In genomic region chr19:55508965-55509364, GRCm38 (mm10) we compare ENCODE assay signal across 24 mouse cellular contexts.
DNase-seq lines count a peak whose midpoint lies in the region; ATAC-seq and TF ChIP-seq lines count a peak whose summit lies in the region.
"Had no signal": no experiment of that assay in that cellular context is flagged by ENCODE, and none has a peak within 500 bp of the region (broad histone marks: within the 10 kb centered on the region; RNA-seq: fewer than 3 reads in every experiment).

No protein-coding gene starts in this region.

- no peak overlapping the region for H3K27ac ChIP-seq in forebrain, embryonic 16.5 days (ENCODE audit: low read length)
- no peak overlapping the region for H3K27ac ChIP-seq in forebrain, postnatal 0 days (ENCODE audit: low read depth, low read length)
- H3K27ac ChIP-seq: forebrain, embryonic 10.5 days; intestine, embryonic 15.5 days; limb, embryonic 13.5 days; macrophage; midbrain, embryonic 13.5 days; neural tube, embryonic 13.5 days had no signal

- H3K9me3 ChIP-seq in forebrain, embryonic 16.5 days (ENCODE audit: control insufficient read depth, low read length): no peaks in the 10 kb centered on the region
- no peaks in the 10 kb centered on the region for H3K9me3 ChIP-seq in forebrain, postnatal 0 days (ENCODE audit: low read length)
- H3K9me3 ChIP-seq: forebrain, embryonic 10.5 days; G1E; intestine, embryonic 15.5 days; limb, embryonic 13.5 days; midbrain, embryonic 13.5 days; neural tube, embryonic 13.5 days had no signal

- WGBS in forebrain, embryonic 16.5 days: 89% methylated on average over 5 of the region's 5 CpGs
- WGBS in forebrain, postnatal 0 days: 91% methylated on average over 5 of the region's 5 CpGs

- H3K4me1 ChIP-seq in forebrain, embryonic 16.5 days (replicated peaks; ENCODE audit: control insufficient read depth, insufficient read depth, low read length): no peaks in the 10 kb centered on the region
- no peaks in the 10 kb centered on the region for H3K4me1 ChIP-seq in forebrain, postnatal 0 days (ENCODE audit: insufficient read depth)
- H3K4me1 ChIP-seq: intestine, embryonic 15.5 days; midbrain, embryonic 13.5 days; neural tube, embryonic 13.5 days had no signal

- TF ChIP-seq CTCF in forebrain, postnatal 0 days (IDR thresholded peaks at IDR 0.05; ENCODE audit: low read depth): no peak

- no peak overlapping the region for H3K9ac ChIP-seq in forebrain, embryonic 16.5 days (replicated peaks; ENCODE audit: low read depth, low read length)
- no peak overlapping the region for H3K9ac ChIP-seq in forebrain, postnatal 0 days
- H3K9ac ChIP-seq: intestine, embryonic 15.5 days; limb, embryonic 13.5 days; midbrain, embryonic 13.5 days; neural tube, embryonic 13.5 days had no signal

- no peak overlapping the region for H3K4me3 ChIP-seq in forebrain, embryonic 16.5 days (replicated peaks; ENCODE audit: low read length)
- no peak overlapping the region for H3K4me3 ChIP-seq in forebrain, postnatal 0 days (ENCODE audit: low read depth, low read length)
- H3K4me3 ChIP-seq: forebrain, embryonic 10.5 days; intestine, embryonic 15.5 days; limb, embryonic 13.5 days; midbrain, embryonic 13.5 days; neural tube, embryonic 13.5 days had no signal

- H3K4me2 ChIP-seq in forebrain, embryonic 16.5 days (ENCODE audit: low read length): no peak overlapping the region
- no peak overlapping the region for H3K4me2 ChIP-seq in forebrain, postnatal 0 days (ENCODE audit: low read depth)
- H3K4me2 ChIP-seq: intestine, embryonic 15.5 days; limb, embryonic 13.5 days; liver, embryonic 11.5 days; midbrain, embryonic 13.5 days; neural tube, embryonic 13.5 days had no signal

- peak; percentile 46 for DNase-seq in kidney, adult 11 months
- no peak for DNase-seq in kidney, postnatal 4 days
- DNase-seq in 3T3-L1 (ENCODE audit: low read depth, low spot score): peak; percentile 39
- peak; percentile 57 for DNase-seq in fat pad, adult 2 months (ENCODE audit: extremely low read depth, low read depth, low spot score)
- DNase-seq in kidney, postnatal 25 days: peak; percentile 67 to 81
- no peak for DNase-seq in forebrain, postnatal 0 days
- no peak for DNase-seq in adrenal gland, postnatal 25 days
- DNase-seq: cerebellum, adult 2 months; cerebellum, postnatal 14 days; gastrocnemius, postnatal 10 days; heart, postnatal 14 days; lung, postnatal 10 days; thymus, adult 2 months; thymus, postnatal 36 days had no signal

- no peak for ATAC-seq in forebrain, embryonic 16.5 days
- no peak for ATAC-seq in forebrain, postnatal 0 days
- ATAC-seq: hindbrain, postnatal 0 days; intestine, embryonic 15.5 days; midbrain, embryonic 13.5 days had no signal

- no peaks in the 10 kb centered on the region for H3K36me3 ChIP-seq in forebrain, embryonic 16.5 days (ENCODE audit: control insufficient read depth, insufficient read depth)
- no peaks in the 10 kb centered on the region for H3K36me3 ChIP-seq in forebrain, postnatal 0 days (ENCODE audit: insufficient read depth)
- H3K36me3 ChIP-seq: intestine, embryonic 15.5 days; limb, embryonic 13.5 days; midbrain, embryonic 13.5 days had no signal

- no peaks in the 10 kb centered on the region for H3K27me3 ChIP-seq in forebrain, embryonic 16.5 days (replicated peaks; ENCODE audit: control insufficient read depth, insufficient read depth, low read length)
- H3K27me3 ChIP-seq in forebrain, postnatal 0 days (ENCODE audit: insufficient read depth, low read length): no peaks in the 10 kb centered on the region
- H3K27me3 ChIP-seq: intestine, embryonic 15.5 days; limb, embryonic 13.5 days; midbrain, embryonic 13.5 days; neural tube, embryonic 13.5 days had no signal

Comparison
In these comparisons a context has a peak if more than half of its experiments do, and no peak if none do; other contexts are left out.
1. DNase-seq: peak in kidney, adult 11 months (single experiment), 3T3-L1 (single experiment), fat pad, adult 2 months (single experiment) and kidney, postnatal 25 days (2 of 2); none in kidney, postnatal 4 days (0 of 2), forebrain, postnatal 0 days (single experiment) and adrenal gland, postnatal 25 days (single experiment).